Mouse (Mus musculus): ENCODE data around the gene Nox1.
"Not testable (repeated sequence)": the region's sequence is repeated elsewhere in the genome, so short reads cannot be mapped to it uniquely, and the experiment has no call there.

Gene Nox1

GRCm38 (mm10) chrX:134221856-134222255, at the start of gene Nox1:
Gene Nox1, minus strand, starts transcription at chrX:134221956.
- no peak for DNase-seq

- DNase-seq = no peak
These were observed 40.4 kb upstream of the Nox1 start for GRCm38 (mm10) chrX:134262129-134262528.

GRCm38 (mm10) chrX:134261191-134261590, 39.4 kb upstream of the Nox1 start:
- no peak for DNase-seq

GRCm38 (mm10) chrX:134248202-134248601, 26.4 kb upstream of the Nox1 start:
- DNase-seq = no peak

- no peak for DNase-seq
These were observed 24.2 kb upstream of the Nox1 start for GRCm38 (mm10) chrX:134245946-134246345.

- no peak for DNase-seq
These were observed 16.5 kb upstream of the Nox1 start for GRCm38 (mm10) chrX:134238266-134238665.

- no peak for DNase-seq
These were observed 11.3 kb upstream of the Nox1 start for GRCm38 (mm10) chrX:134233048-134233447.

GRCm38 (mm10) chrX:134220618-134221017, 1.1 kb downstream of the Nox1 start:
- DNase-seq = no peak

- DNase-seq = no peak
These were observed 3.6 kb downstream of the Nox1 start for GRCm38 (mm10) chrX:134218161-134218560.

GRCm38 (mm10) chrX:134211151-134211642, 10.6 kb downstream of the Nox1 start:
- DNase-seq = no peak

- no peak for DNase-seq
These were observed 13.3 kb downstream of the Nox1 start for GRCm38 (mm10) chrX:134208491-134208890.

GRCm38 (mm10) chrX:134187201-134187600, 34.6 kb downstream of the Nox1 start, which contains the start of gene Arl13a:
Gene Arl13a, plus strand, starts transcription at chrX:134187501.
- DNase-seq = not testable (repeated sequence)

- no peak for DNase-seq
These were observed 47.1 kb downstream of the Nox1 start for GRCm38 (mm10) chrX:134174699-134175098.

- no peak for DNase-seq
These were observed 51.2 kb downstream of the Nox1 start for GRCm38 (mm10) chrX:134170584-134170983.

- DNase-seq = peak; percentile 88
These were observed 58.3 kb downstream of the Nox1 start for GRCm38 (mm10) chrX:134163484-134163883.

- peak; percentile 82 for DNase-seq
These were observed 58.9 kb downstream of the Nox1 start for GRCm38 (mm10) chrX:134162826-134163225.

- DNase-seq = peak; percentile 80
These were observed 59.6 kb downstream of the Nox1 start, which contains the start of gene Xkrx for GRCm38 (mm10) chrX:134162043-134162720. Gene Xkrx, minus strand, starts transcription at chrX:134162076.

GRCm38 (mm10) chrX:134160442-134160841, 61.3 kb downstream of the Nox1 start:
- DNase-seq = no peak

- no peak for DNase-seq
These were observed 63.6 kb downstream of the Nox1 start for GRCm38 (mm10) chrX:134158151-134158550.

GRCm38 (mm10) chrX:134141986-134142385, 79.8 kb downstream of the Nox1 start:
- no peak for DNase-seq

- no peak for DNase-seq
These were observed 80.2 kb downstream of the Nox1 start for GRCm38 (mm10) chrX:134141551-134141950.

GRCm38 (mm10) chrX:134140024-134140423, 81.7 kb downstream of the Nox1 start:
- DNase-seq = no peak

- DNase-seq = no peak
These were observed 87.9 kb downstream of the Nox1 start for GRCm38 (mm10) chrX:134133821-134134220.

GRCm38 (mm10) chrX:134132295-134132694, 89.5 kb downstream of the Nox1 start:
- no peak for DNase-seq

GRCm38 (mm10) chrX:134128549-134128948, 93.2 kb downstream of the Nox1 start:
- DNase-seq = no peak
